Mouse (Mus musculus) forebrain, postnatal 0 days (tissue): Measurements from ENCODE around the gene Mif. TPM values are rescaled to one million over a fixed set of nuclear protein-coding genes. Genes with fewer than 3 reads are reported as not detected.

Experiments used
- ATAC-seq: fragments of 200-750 bp; cut with Nextera tagmentation; 2 replicates; pipeline ENCODE4 v1.8.0; 2017; ENCODE audit warnings: mild to moderate bottlenecking, moderate library complexity
- DNase-seq: peaks from one replicate; pipeline ENCODE4 v3.0.0-alpha.2; 2015
- H3K27ac ChIP-seq: fragments of 300-500 bp; sonication (generic); 2 replicates; pipeline ENCODE4 v1.5.1; 2014; ENCODE audit warnings: low read depth, mild to moderate bottlenecking, antibody characterized with exemption, low read length, moderate library complexity, mixed read lengths
- H3K27me3 ChIP-seq: fragments of 300-500 bp; sonication (generic); 2 replicates; pipeline ENCODE4 v1.6.1; 2014; ENCODE audit warnings: mild to moderate bottlenecking, low read length, mixed read lengths; ENCODE audit not compliant: insufficient read depth
- H3K36me3 ChIP-seq: fragments of 300-500 bp; sonication (generic); 2 replicates; pipeline ENCODE4 v1.6.1; 2014; ENCODE audit warnings: mild to moderate bottlenecking, moderate library complexity; ENCODE audit not compliant: insufficient read depth
- H3K4me1 ChIP-seq: fragments of 300-500 bp; sonication (generic); 2 replicates; pipeline ENCODE4 v1.6.1; 2014; ENCODE audit warnings: antibody characterized with exemption; ENCODE audit not compliant: insufficient read depth
- H3K4me2 ChIP-seq: fragments of 300-500 bp; sonication (generic); 2 replicates; pipeline ENCODE4 v1.6.1; 2014; ENCODE audit warnings: low read depth, mild to moderate bottlenecking, moderate library complexity
- H3K4me3 ChIP-seq: fragments of 300-500 bp; sonication (generic); 2 replicates; pipeline ENCODE4 v1.5.1; 2014; ENCODE audit warnings: low read depth, low read length, mixed read lengths
- H3K9ac ChIP-seq: fragments of 300-500 bp; sonication (generic); 2 replicates; pipeline ENCODE4 v1.6.1; 2014; ENCODE audit warnings: mild to moderate bottlenecking
- H3K9me3 ChIP-seq: fragments of 300-500 bp; sonication (generic); 2 replicates; pipeline ENCODE4 v1.6.1; 2016; ENCODE audit warnings: low read length
- CTCF ChIP-seq: sonication (generic); IDR thresholded peaks from 2 replicates; pipeline ENCODE4 v1.5.1; 2016; ENCODE audit warnings: antibody characterized with exemption, control low read depth, low read depth
- WGBS: fragments of 180-500 bp; shearing (Covaris S2); extraction: QIAGEN DNeasy Blood & Tissue Kit; methylation state at CpG from one replicate; pipeline ENCODE4 v1.1.7; 2014; 5-methylcytosine and 5-hydroxymethylcytosine counted together
- polyA plus RNA-seq: library from polyadenylated mRNA; unstranded; fragments of >200 nt; fragmentation: Nextera tagmentation; extraction: Ambion mirVana; gene quantifications from 2 replicates; pipeline ENCODE4 v1.2.1, GENCODE M21; 2015
- total RNA-seq: library from RNA; depleted of rRNA; stranded (reverse); fragments of >200 nt; gene quantifications from 2 replicates; pipeline ENCODE4 v1.2.3, GENCODE M21; 2014

Gene Mif
- total and polyA plus RNA-seq, 2 experiments from 2014 or later, result 704 to 2,127 TPM

DNA sequence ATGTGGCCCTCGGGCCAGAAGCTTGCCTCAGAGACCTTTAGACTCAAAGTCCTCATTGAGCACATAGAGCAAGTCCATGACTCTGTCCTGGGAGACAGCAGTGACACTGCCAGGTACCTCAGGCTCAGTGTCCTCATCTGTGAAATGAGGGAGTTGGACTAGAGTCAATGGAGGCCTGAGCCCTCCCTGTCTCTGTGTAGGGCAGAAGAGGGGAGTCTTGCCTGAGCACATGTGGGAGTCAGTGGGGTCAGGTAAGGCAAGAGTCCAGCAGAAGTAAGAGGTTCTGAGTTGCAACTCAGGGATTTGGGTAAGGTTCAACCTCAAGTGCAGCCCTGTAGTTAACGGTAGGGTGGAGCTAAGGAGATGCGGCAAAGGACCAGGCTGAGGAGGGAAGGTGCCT is 3.1 kb downstream of the Mif start:
- Histone ChIP-seq H3K4me1 (peaks cover 11% of the 10 kb centered on the region), H3K4me3 (no peak overlapping the region), H3K36me3 (peaks cover 12% of the 10 kb centered on the region), H3K4me2 (no peak overlapping the region), H3K9me3 (no peaks in the 10 kb centered on the region), H3K9ac (no peak overlapping the region), H3K27me3 (no peaks in the 10 kb centered on the region), H3K27ac (no peak overlapping the region)
- WGBS, result 80% methylated on average over 3 of the region's 3 CpGs
- DNase-seq (no peak), ATAC-seq (no peak)
- no peak for TF ChIP-seq CTCF

DNA sequence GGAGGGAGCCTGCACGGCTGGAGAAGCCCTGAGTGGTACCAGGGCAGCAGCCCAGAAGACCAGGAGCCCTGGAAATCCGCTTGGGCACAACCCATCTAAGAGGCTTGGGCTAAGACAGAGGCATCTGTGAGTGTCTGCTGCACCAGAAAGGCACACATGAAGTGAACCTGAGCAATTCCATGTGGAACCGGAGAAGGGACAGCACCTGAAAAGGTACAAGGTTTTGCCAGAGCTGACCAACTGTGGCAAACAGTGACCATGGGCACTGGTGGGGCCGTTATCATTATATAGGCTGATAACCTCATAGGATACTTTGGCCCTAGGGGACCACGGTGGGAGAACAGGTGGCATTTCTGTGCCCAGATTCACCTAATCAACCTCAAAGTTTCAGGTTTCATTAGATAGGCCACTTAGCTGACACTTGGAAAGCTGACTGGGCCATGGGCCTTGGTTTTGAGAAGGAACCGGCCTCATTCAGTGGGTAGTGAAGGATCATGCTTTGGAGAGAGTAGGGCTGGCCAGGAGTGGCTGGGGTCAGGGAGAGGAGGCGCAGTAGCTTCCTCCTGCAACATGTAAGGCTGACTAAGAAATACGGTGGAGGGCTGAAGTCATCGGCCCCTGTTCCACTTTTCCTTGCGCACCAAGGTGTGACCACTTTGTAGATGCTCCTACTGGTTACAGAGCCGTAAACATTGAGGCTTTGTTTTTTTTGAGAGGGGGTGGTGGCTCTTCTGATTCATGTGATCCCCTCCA is 3.7 kb downstream of the Mif start:
- ATAC-seq (no peak), DNase-seq (no peak)
- Histone ChIP-seq H3K4me1 (peaks cover 11% of the 10 kb centered on the region), H3K36me3 (peaks cover 12% of the 10 kb centered on the region), H3K27ac (no peak overlapping the region), H3K4me3 (no peak overlapping the region), H3K4me2 (no peak overlapping the region), H3K9ac (no peak overlapping the region), H3K9me3 (no peaks in the 10 kb centered on the region), H3K27me3 (no peaks in the 10 kb centered on the region)
- no peak for TF ChIP-seq CTCF
- WGBS, result 88% methylated on average over 11 of the region's 11 CpGs

DNA sequence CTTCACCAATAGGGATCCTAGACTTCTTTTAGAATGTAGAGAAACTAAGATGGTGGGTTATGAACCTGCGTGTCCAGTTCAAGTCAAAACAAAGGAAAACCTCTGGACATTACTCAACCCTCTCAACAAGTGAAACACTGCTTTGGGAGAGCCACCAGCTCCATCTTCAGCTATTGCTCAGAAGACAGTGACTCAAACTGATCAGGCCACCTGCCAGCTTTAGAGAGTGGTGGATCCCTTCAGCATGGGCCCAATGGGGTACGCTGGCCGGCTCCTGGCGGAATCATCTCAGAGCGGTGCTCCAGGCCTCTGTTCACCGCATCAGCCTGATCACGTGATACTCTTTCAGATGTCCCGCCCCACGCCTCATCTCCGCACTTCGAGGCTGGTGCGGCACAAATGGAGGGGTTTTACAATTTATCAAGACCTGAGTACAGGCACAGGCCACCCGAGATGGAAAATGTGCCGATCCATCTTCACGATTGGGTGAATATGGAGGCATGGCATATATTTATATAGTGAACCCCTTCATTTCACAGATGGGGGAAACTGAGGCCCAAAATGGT is 4.5 kb downstream of the Mif start:
- Histone ChIP-seq H3K27ac (no peak overlapping the region), H3K4me2 (no peak overlapping the region), H3K4me1 (peaks cover 11% of the 10 kb centered on the region), H3K27me3 (no peaks in the 10 kb centered on the region), H3K9ac (no peak overlapping the region), H3K4me3 (no peak overlapping the region), H3K9me3 (no peaks in the 10 kb centered on the region), H3K36me3 (peaks cover 12% of the 10 kb centered on the region)
- ATAC-seq (no peak), DNase-seq (no peak)
- 89% methylated on average over 15 of the region's 15 CpGs for WGBS
- no peak for TF ChIP-seq CTCF

DNA sequence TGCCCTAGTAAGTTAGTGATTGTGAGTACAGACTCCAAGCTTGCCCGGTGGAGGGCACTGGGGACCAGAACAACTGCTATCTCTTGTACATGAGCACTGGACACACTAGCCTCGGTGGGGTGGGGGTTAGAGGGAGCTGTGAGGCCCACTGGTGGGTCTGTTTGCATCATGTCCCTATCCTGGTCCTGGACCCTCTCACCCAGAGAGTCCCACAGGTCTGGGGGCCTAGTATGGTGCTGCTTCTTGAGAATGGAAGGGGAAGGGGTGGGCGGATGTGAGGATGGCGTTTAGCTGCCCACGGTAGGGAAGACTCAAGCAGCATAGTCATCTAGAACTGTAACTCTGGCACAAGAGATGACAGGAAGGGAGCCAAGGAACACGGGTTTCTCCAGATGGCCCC is 5.2 kb downstream of the Mif start:
- Histone ChIP-seq H3K4me2 (no peak overlapping the region), H3K9ac (no peak overlapping the region), H3K9me3 (no peaks in the 10 kb centered on the region), H3K4me3 (no peak overlapping the region), H3K36me3 (peaks cover 12% of the 10 kb centered on the region), H3K27ac (no peak overlapping the region), H3K27me3 (no peaks in the 10 kb centered on the region), H3K4me1 (peaks cover 11% of the 10 kb centered on the region)
- WGBS, result 76% methylated on average over 6 of the region's 6 CpGs
- no peak for DNase-seq
- ATAC-seq, result no peak
- TF ChIP-seq CTCF, result no peak

DNA sequence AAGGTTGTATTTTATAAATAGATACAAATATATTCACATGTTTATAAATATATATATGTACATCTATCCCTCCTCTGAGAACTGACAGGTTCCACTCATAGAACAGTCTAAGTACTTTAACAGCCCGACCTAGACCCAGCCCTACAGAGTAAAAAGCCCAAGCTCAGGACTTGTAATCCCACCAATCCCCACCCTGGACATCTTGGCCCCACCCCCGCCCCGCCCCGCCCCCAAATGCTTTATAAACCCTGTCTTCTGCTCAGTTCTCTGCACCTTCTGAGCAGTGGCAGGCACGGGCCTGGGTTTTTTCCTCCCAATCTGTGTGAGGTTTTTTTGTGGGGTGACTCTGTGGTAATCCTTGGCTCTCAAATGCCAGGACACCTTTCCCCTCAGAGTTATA is 5.9 kb downstream of the Mif start:
- H3K4me2 ChIP-seq, result no peak overlapping the region
- H3K4me3 ChIP-seq, result no peak overlapping the region
- H3K9me3 ChIP-seq, result no peaks in the 10 kb centered on the region
- peaks cover 12% of the 10 kb centered on the region for H3K36me3 ChIP-seq
- TF ChIP-seq CTCF, result no peak
- 52% methylated on average over 5 of the region's 5 CpGs for WGBS
- H3K4me1 ChIP-seq, result peaks cover 13% of the 10 kb centered on the region
- no peak overlapping the region for H3K9ac ChIP-seq
- no peak for DNase-seq
- H3K27ac ChIP-seq, result no peak overlapping the region
- H3K27me3 ChIP-seq, result no peaks in the 10 kb centered on the region
- no peak for ATAC-seq

DNA sequence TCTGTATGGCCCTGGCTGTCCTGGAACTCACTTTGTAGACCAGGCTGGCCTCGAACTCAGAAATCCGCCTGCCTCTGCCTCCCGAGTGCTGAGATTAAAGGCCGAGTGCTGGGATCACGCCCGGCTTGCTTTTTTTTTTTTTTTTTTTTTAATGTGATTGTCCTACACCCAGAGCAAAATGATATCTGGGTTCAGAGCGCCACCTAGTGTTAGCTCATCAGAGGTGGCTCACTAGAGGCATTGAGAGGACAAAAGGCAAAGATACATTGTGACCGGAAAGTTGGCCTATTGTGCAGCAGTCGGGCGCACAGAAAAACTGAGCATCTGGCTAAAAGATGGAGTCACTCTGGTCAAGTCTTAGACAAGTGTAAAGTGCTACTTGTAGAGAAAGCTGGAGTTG is 6.6 kb downstream of the Mif start:
- ATAC-seq (peak; percentile 63; the same call in 1 of the 2 replicates), DNase-seq (peak; percentile 92)
- Histone ChIP-seq H3K4me1 (peaks cover 7% of the 10 kb centered on the region; the same call in 1 of the 2 replicates), H3K27ac (no peak overlapping the region), H3K4me2 (no peak overlapping the region), H3K9me3 (no peaks in the 10 kb centered on the region), H3K36me3 (peaks cover 12% of the 10 kb centered on the region), H3K27me3 (no peaks in the 10 kb centered on the region), H3K9ac (no peak overlapping the region), H3K4me3 (no peak overlapping the region)
- TF ChIP-seq CTCF, result peak; percentile 81
- 19% methylated on average over 10 of the region's 10 CpGs for WGBS

DNA sequence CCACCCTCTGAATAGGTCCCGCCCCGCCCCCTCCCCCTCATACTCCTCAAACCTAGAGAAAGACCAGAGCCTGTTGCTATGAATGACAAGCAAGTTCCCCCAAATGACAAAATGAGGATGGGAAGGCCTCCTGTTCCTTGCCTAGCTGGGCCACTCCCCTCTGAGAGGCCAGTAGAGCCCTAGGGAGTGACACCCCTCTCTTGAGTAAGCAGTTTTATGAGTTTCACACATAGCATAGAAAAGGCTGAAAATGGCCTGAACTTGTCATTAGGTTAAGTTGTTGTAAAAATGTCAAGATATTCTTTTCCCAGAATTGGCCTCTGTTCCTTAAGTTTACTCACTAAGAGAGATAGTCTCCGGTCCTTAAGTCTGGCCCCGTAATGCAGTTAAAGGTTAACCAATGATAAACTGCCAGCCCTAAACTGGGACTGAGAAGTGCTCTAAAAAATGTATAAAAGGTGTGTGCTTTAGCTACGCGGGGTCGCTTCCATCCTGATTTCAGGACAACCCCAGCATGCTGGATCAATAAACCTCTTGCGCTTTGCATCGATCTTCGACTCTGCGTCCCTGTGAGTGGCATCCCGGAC is 7.4 kb downstream of the Mif start:
- no peak for DNase-seq
- Histone ChIP-seq H3K9ac (no peak overlapping the region), H3K27ac (no peak overlapping the region), H3K4me1 (peaks cover 4% of the 10 kb centered on the region; the same call in 1 of the 2 replicates), H3K4me3 (no peak overlapping the region), H3K27me3 (no peaks in the 10 kb centered on the region), H3K4me2 (no peak overlapping the region), H3K9me3 (no peaks in the 10 kb centered on the region), H3K36me3 (peaks cover 5% of the 10 kb centered on the region)
- ATAC-seq, result no peak
- 96% methylated on average over 12 of the region's 12 CpGs for WGBS
- no peak for TF ChIP-seq CTCF
